Mouse (Mus musculus) heart, postnatal 0 days (tissue): Measurements from ENCODE around the gene Sh3bgrl2. TPM values are rescaled to one million over a fixed set of nuclear protein-coding genes. Genes with fewer than 3 reads are reported as not detected.

Experiments used
- ATAC-seq: fragments of 200-750 bp; cut with Nextera tagmentation; 2 replicates; pipeline ENCODE4 v1.8.0; 2017; ENCODE audit warnings: low read depth, moderate number of reproducible peaks, moderate library complexity; ENCODE audit not compliant: insufficient read depth
- DNase-seq: peaks from one replicate; pipeline ENCODE4 v3.0.0-alpha.2; 2016; ENCODE audit warnings: low spot score
- H3K27ac ChIP-seq: fragments of 300-500 bp; sonication (generic); 2 replicates; pipeline ENCODE4 v1.5.1; 2014; ENCODE audit warnings: low read depth, mild to moderate bottlenecking
- H3K27me3 ChIP-seq: fragments of 300-500 bp; sonication (generic); 2 replicates; pipeline ENCODE4 v1.6.1; 2014; ENCODE audit warnings: low read length, mixed read lengths; ENCODE audit not compliant: control insufficient read depth, insufficient read depth
- H3K36me3 ChIP-seq: fragments of 300-500 bp; sonication (generic); replicated peaks from 2 replicates; pipeline ENCODE4 v1.6.1; 2014; ENCODE audit warnings: low read length, mixed read lengths; ENCODE audit not compliant: control insufficient read depth, insufficient read depth
- H3K4me1 ChIP-seq: fragments of 300-500 bp; sonication (generic); 2 replicates; pipeline ENCODE4 v1.6.1; 2014; ENCODE audit warnings: antibody characterized with exemption; ENCODE audit not compliant: control insufficient read depth, insufficient read depth
- H3K4me2 ChIP-seq: fragments of 300-500 bp; sonication (generic); 2 replicates; pipeline ENCODE4 v1.6.1; 2014; ENCODE audit warnings: low read depth, mild to moderate bottlenecking, low read length, moderate library complexity
- H3K4me3 ChIP-seq: fragments of 300-500 bp; sonication (generic); 2 replicates; pipeline ENCODE4 v1.5.1; 2014; ENCODE audit warnings: low read depth, low read length
- H3K9ac ChIP-seq: fragments of 300-500 bp; sonication (generic); replicated peaks from 2 replicates; pipeline ENCODE4 v1.6.1; 2014; ENCODE audit warnings: low read depth, low read length, mixed read lengths
- H3K9me3 ChIP-seq: fragments of 300-500 bp; sonication (generic); replicated peaks from 2 replicates; pipeline ENCODE4 v1.6.1; 2016; ENCODE audit warnings: low read length; ENCODE audit not compliant: control insufficient read depth
- CTCF ChIP-seq: IDR thresholded peaks from 2 replicates; pipeline ENCODE4 v1.5.1; 2016; ENCODE audit warnings: antibody characterized with exemption, control low read depth, low read depth
- EP300 ChIP-seq: IDR thresholded peaks from 2 replicates; pipeline ENCODE4 v1.6.1; 2016; ENCODE audit warnings: antibody characterized with exemption, low read depth
- WGBS: fragments of 180-500 bp; shearing (Covaris S2); extraction: QIAGEN DNeasy Blood & Tissue Kit; methylation state at CpG from one replicate; pipeline ENCODE4 v1.1.7; 2014; 5-methylcytosine and 5-hydroxymethylcytosine counted together
- polyA plus RNA-seq: library from polyadenylated mRNA; unstranded; fragments of >200 nt; fragmentation: Nextera tagmentation; extraction: Ambion mirVana; gene quantifications from 2 replicates; pipeline ENCODE4 v1.2.1, GENCODE M21; 2015
- total RNA-seq: library from RNA; depleted of rRNA; stranded (reverse); fragments of >200 nt; gene quantifications from 2 replicates; pipeline ENCODE4 v1.2.3, GENCODE M21; 2014; ENCODE audit warnings: low replicate concordance

Sh3bgrl2 gene
- total and polyA plus RNA-seq, 2 experiments from 2014 or later = 3.8 to 5.7 TPM

- no peak overlapping the region for H3K4me3 ChIP-seq
- peaks cover 17% of the 10 kb centered on the region; the same call in 1 of the 2 replicates for H3K4me1 ChIP-seq
- no peak overlapping the region for H3K9ac ChIP-seq
- no peaks in the 10 kb centered on the region for H3K9me3 ChIP-seq
- no peaks in the 10 kb centered on the region for H3K36me3 ChIP-seq
- no peaks in the 10 kb centered on the region for H3K27me3 ChIP-seq
- TF ChIP-seq EP300 (no peak), CTCF (no peak)
- no peak overlapping the region for H3K4me2 ChIP-seq
- ATAC-seq (no peak), DNase-seq (peak; percentile 8)
- WGBS = 16% methylated on average over 3 of the region's 3 CpGs
- H3K27ac ChIP-seq = peak overlapping the region; percentile 77
Observed at GRCm38 (mm10) chr9:83540975-83541374, 7.2 kb upstream of the Sh3bgrl2 start.

DNA sequence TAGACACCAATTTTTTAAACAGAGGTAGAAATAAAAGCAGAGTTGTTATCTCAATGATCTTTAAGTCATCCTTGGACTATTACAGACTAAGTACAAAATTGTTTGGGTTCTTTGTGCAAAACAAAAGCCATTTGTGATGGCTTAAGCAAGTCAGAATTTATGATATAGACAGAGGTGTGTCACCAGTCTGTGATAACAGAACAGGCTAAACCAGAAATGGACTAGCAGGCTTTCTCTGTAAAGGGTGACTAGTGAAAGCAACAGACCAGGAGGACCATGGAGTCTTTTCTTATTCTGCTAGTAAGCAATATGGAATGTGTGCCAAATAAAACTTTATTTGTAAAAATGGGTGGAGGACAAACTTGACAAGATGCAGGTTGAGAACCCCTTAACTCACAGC lies 2.9 kb upstream of the Sh3bgrl2 start:
- Histone ChIP-seq H3K9ac (no peak overlapping the region), H3K4me2 (no peak overlapping the region), H3K4me3 (no peak overlapping the region), H3K9me3 (0 out of 2 replicates have a peak, but pooled peaks cover 4% of the 10 kb centered on the region), H3K27me3 (no peaks in the 10 kb centered on the region), H3K4me1 (peaks cover 16% of the 10 kb centered on the region), H3K36me3 (no peaks in the 10 kb centered on the region), H3K27ac (no peak overlapping the region)
- DNase-seq (no peak), ATAC-seq (no peak)
- no peak for TF ChIP-seq CTCF
- no peak for TF ChIP-seq EP300

GRCm38 (mm10) chr9:83546316-83546715 lies 1.8 kb upstream of the Sh3bgrl2 start:
- H3K4me2 ChIP-seq = no peak overlapping the region
- no peaks in the 10 kb centered on the region for H3K36me3 ChIP-seq
- TF ChIP-seq EP300 = no peak
- TF ChIP-seq CTCF = no peak
- no peak overlapping the region for H3K9ac ChIP-seq
- H3K27ac ChIP-seq = no peak overlapping the region
- no peak overlapping the region for H3K4me3 ChIP-seq
- no peaks in the 10 kb centered on the region for H3K27me3 ChIP-seq
- peaks cover 7% of the 10 kb centered on the region for H3K4me1 ChIP-seq
- WGBS = 70% methylated on average over 7 of the region's 7 CpGs
- 0 out of 2 replicates have a peak, but pooled peaks cover 4% of the 10 kb centered on the region for H3K9me3 ChIP-seq
- no peak for DNase-seq
- no peak for ATAC-seq

DNA sequence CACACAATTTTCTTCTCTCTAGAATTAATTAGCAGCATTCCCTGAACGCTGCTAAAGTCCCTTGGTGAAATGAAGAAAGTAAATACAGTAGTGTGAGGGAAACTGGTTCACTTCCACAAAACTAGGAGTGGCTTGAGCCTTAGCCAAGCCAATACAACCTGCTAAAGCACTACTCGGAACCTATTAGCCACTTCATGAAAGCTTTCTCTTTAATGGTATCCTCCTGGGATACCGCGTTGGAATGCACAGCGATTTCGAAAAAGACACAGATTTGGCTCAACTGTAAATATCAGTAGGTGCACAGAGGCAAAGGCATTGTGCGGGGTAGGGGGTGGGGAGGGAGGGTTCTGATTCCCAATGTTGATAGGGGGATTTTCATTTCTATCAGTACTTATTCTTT lies 898 bp upstream of the Sh3bgrl2 start:
- DNase-seq = no peak
- no peak overlapping the region for H3K4me2 ChIP-seq
- TF ChIP-seq EP300 (no peak), CTCF (no peak)
- H3K4me1 ChIP-seq = peaks cover 5% of the 10 kb centered on the region; the same call in 1 of the 2 replicates
- no peak overlapping the region for H3K27ac ChIP-seq
- no peaks in the 10 kb centered on the region for H3K36me3 ChIP-seq
- no peak for ATAC-seq
- no peak overlapping the region for H3K4me3 ChIP-seq
- H3K9me3 ChIP-seq = 0 out of 2 replicates have a peak, but pooled peaks cover 4% of the 10 kb centered on the region
- WGBS = 80% methylated on average over 7 of the region's 7 CpGs
- no peaks in the 10 kb centered on the region for H3K27me3 ChIP-seq
- H3K9ac ChIP-seq = no peak overlapping the region

- H3K4me3 ChIP-seq = no peak overlapping the region
Observed at GRCm38 (mm10) chr9:83549866-83550265, 1.7 kb downstream of the Sh3bgrl2 start.

DNA sequence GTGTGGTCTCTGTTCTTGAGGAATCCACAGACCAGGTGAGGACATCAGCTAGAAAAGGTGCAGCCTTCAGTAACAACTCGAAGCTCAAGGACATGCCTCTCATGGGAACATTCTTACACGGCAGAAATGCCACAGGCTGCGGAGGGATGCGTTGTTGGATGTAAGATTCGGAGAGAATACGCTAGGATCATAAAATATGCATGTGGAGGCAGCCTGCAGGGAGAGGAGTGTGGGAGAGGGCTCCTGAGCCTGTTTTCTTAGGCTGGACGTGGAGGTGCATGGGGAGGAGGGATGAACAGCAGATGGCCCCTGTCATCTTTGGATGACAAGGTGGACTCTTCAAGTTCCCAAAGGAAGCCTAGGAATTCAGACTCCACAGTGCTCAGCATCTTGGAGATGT lies 3.0 kb downstream of the Sh3bgrl2 start:
- H3K36me3 ChIP-seq = no peaks in the 10 kb centered on the region

More at GRCm38 (mm10) chr9:83549866-83550265, 1.7 kb downstream of the Sh3bgrl2 start:
- no peak for TF ChIP-seq EP300
- Histone ChIP-seq H3K4me2 (no peak overlapping the region), H3K27me3 (no peaks in the 10 kb centered on the region), H3K27ac (no peak overlapping the region), H3K36me3 (no peaks in the 10 kb centered on the region), H3K9me3 (0 out of 2 replicates have a peak, but pooled peaks cover 4% of the 10 kb centered on the region), H3K4me1 (peaks cover 5% of the 10 kb centered on the region; the same call in 1 of the 2 replicates), H3K9ac (no peak overlapping the region)
- 85% methylated on average over 6 of the region's 6 CpGs for WGBS
- DNase-seq = no peak
- no peak for ATAC-seq

More for the DNA sequence above, 3.0 kb downstream of the Sh3bgrl2 start:
- Histone ChIP-seq H3K4me1 (peaks cover 5% of the 10 kb centered on the region; the same call in 1 of the 2 replicates), H3K4me2 (no peak overlapping the region), H3K27ac (no peak overlapping the region), H3K27me3 (no peaks in the 10 kb centered on the region), H3K4me3 (no peak overlapping the region), H3K9me3 (0 out of 2 replicates have a peak, but pooled peaks cover 4% of the 10 kb centered on the region), H3K9ac (no peak overlapping the region)
- TF ChIP-seq EP300 (no peak), CTCF (no peak)
- ATAC-seq (no peak), DNase-seq (no peak)
- 72% methylated on average over 7 of the region's 7 CpGs for WGBS
